Mouse (Mus musculus) forebrain, embryonic 15.5 days (tissue): ENCODE measurements at regions not wholly inside any gene's neighbourhood (a gene's known extent, or its start where the extent isn't known, plus 50 kb on each side); places are given as distances from the start of the nearest gene placed in this dataset.

Experiments
- ATAC-seq: fragments of 200-750 bp; cut with Nextera tagmentation; replicated peaks from 2 replicates; pipeline ENCODE4 v1.8.0; 2017; ENCODE audit warnings: mild to moderate bottlenecking, moderate TSS enrichment, moderate library complexity
- H3K27ac ChIP-seq: fragments of 300-500 bp; sonication (generic); replicated peaks from 2 replicates; pipeline ENCODE4 v1.5.1; 2015; ENCODE audit warnings: mild to moderate bottlenecking, inconsistent platforms
- H3K27me3 ChIP-seq: fragments of 300-500 bp; sonication (generic); 2 replicates; pipeline ENCODE4 v1.6.1; 2015; ENCODE audit warnings: inconsistent platforms
- H3K36me3 ChIP-seq: fragments of 300-500 bp; sonication (generic); 2 replicates; pipeline ENCODE4 v1.6.1; 2015; ENCODE audit warnings: mild to moderate bottlenecking, inconsistent platforms
- H3K4me1 ChIP-seq: fragments of 300-500 bp; sonication (generic); 2 replicates; pipeline ENCODE4 v1.6.1; 2015; ENCODE audit warnings: inconsistent platforms
- H3K4me2 ChIP-seq: fragments of 300-500 bp; sonication (generic); replicated peaks from 2 replicates; pipeline ENCODE4 v1.6.1; 2015; ENCODE audit warnings: mild to moderate bottlenecking, inconsistent platforms
- H3K4me3 ChIP-seq: fragments of 300-500 bp; sonication (generic); 2 replicates; pipeline ENCODE4 v1.5.1; 2015; ENCODE audit warnings: mild to moderate bottlenecking, inconsistent platforms
- H3K9ac ChIP-seq: fragments of 300-500 bp; sonication (generic); replicated peaks from 2 replicates; pipeline ENCODE4 v1.6.1; 2015; ENCODE audit warnings: mild to moderate bottlenecking, inconsistent platforms
- H3K9me3 ChIP-seq: fragments of 300-500 bp; sonication (generic); 2 replicates; pipeline ENCODE4 v1.6.1; 2016; ENCODE audit warnings: inconsistent platforms
- WGBS: fragments of 180-500 bp; shearing (Covaris S2); methylation state at CpG from one replicate; pipeline ENCODE4 v1.1.7; 2015; ENCODE audit warnings: mixed read lengths; 5-methylcytosine and 5-hydroxymethylcytosine counted together

DNA sequence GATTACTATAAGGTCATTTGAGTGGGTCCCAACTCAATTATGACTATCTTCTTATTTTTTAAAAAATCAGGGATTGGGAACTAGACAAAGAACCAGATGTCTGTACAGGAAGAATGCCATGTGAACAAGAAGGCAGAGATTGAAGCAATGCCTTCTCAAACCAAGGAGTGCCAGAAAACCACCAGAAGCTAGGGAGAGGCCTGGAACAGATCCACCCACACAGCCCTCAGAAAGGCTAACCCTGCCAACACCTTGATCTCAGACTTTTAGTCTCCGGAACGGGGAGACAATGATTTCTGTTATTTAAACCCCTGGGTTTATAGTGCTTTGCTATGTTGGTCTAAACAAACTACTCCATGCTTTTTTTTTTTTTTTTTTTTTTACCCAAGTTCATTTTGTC is 136.2 kb upstream of the Prep start:
- Histone ChIP-seq H3K4me1 (no peaks in the 10 kb centered on the region), H3K36me3 (no peaks in the 10 kb centered on the region), H3K4me2 (no peak overlapping the region), H3K9me3 (no peaks in the 10 kb centered on the region), H3K27me3 (no peaks in the 10 kb centered on the region), H3K4me3 (no peak overlapping the region), H3K9ac (no peak overlapping the region), H3K27ac (no peak overlapping the region)
- ATAC-seq = no peak
- 96% methylated on average over 2 of the region's 2 CpGs for WGBS

- Histone ChIP-seq H3K4me2 (no peak overlapping the region), H3K4me3 (no peak overlapping the region), H3K9me3 (no peaks in the 10 kb centered on the region), H3K27ac (no peak overlapping the region), H3K4me1 (no peaks in the 10 kb centered on the region), H3K27me3 (no peaks in the 10 kb centered on the region), H3K36me3 (no peaks in the 10 kb centered on the region), H3K9ac (no peak overlapping the region)
- no peak for ATAC-seq
- WGBS = 91% methylated on average over 8 of the region's 8 CpGs
Measured at GRCm38 (mm10) chr10:44913751-44914388, 153.1 kb upstream of the Prep start.

DNA sequence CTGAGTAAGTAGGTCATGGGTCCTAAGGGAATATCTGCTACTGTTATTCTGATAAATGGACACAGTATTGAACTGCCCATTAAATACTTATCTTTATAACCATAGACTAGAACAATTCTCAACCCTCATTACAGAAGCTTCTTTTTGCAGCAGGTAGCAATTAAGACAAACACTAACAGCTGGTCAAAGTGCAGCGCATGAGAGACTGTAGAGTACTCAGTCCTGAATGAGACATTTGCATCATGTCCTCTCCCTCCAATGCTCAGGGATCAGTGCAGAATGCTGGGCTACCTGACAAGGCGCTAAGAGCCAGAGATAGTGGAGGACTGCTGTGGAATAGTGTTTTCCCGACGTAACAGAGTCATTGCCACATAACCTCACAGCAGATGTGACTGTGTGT is 162.5 kb upstream of the Prep start:
- H3K4me3 ChIP-seq = no peak overlapping the region
- no peaks in the 10 kb centered on the region for H3K36me3 ChIP-seq
- H3K27me3 ChIP-seq = no peaks in the 10 kb centered on the region
- H3K4me1 ChIP-seq = no peaks in the 10 kb centered on the region
- H3K9me3 ChIP-seq = no peaks in the 10 kb centered on the region
- ATAC-seq = no peak
- no peak overlapping the region for H3K4me2 ChIP-seq
- no peak overlapping the region for H3K27ac ChIP-seq
- 96% methylated on average over 4 of the region's 4 CpGs for WGBS
- H3K9ac ChIP-seq = no peak overlapping the region

- no peak for ATAC-seq
- H3K27me3 ChIP-seq = no peaks in the 10 kb centered on the region
- H3K9me3 ChIP-seq = no peaks in the 10 kb centered on the region
- H3K4me2 ChIP-seq = no peak overlapping the region
- H3K4me1 ChIP-seq = no peaks in the 10 kb centered on the region
- H3K36me3 ChIP-seq = no peaks in the 10 kb centered on the region
- H3K4me3 ChIP-seq = no peak overlapping the region
- WGBS = 62% methylated on average over 2 of the region's 2 CpGs
- no peak overlapping the region for H3K9ac ChIP-seq
- H3K27ac ChIP-seq = no peak overlapping the region
Measured at GRCm38 (mm10) chr10:44901203-44901602, 165.8 kb upstream of the Prep start.

DNA sequence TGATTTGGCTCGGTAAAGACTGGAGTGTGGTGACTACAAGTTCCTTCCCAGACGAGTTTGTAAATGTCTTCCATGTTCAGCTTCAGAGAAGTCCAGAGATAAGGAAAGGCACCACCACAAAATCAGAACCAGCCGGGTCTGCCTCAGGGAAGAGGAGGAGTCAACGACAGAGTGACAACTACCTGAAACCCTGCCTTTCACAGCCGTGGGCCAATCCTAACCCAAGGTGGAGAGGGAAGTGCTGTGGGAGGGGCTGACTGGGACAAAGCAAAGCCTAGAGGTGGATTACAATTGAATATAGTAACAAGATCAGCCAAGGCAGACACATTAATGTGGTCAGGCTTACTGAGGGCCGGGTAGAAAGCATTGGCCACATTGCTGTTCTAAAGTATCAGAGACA is 174.9 kb upstream of the Prep start:
- H3K27me3 ChIP-seq = peaks cover 22% of the 10 kb centered on the region
- 58% methylated on average over 6 of the region's 6 CpGs for WGBS
- H3K36me3 ChIP-seq = no peaks in the 10 kb centered on the region
- peaks cover 6% of the 10 kb centered on the region for H3K4me1 ChIP-seq
- H3K9me3 ChIP-seq = no peaks in the 10 kb centered on the region
- ATAC-seq = no peak
- no peak overlapping the region for H3K9ac ChIP-seq
- H3K4me3 ChIP-seq = no peak overlapping the region
- H3K27ac ChIP-seq = no peak overlapping the region
- H3K4me2 ChIP-seq = no peak overlapping the region

DNA sequence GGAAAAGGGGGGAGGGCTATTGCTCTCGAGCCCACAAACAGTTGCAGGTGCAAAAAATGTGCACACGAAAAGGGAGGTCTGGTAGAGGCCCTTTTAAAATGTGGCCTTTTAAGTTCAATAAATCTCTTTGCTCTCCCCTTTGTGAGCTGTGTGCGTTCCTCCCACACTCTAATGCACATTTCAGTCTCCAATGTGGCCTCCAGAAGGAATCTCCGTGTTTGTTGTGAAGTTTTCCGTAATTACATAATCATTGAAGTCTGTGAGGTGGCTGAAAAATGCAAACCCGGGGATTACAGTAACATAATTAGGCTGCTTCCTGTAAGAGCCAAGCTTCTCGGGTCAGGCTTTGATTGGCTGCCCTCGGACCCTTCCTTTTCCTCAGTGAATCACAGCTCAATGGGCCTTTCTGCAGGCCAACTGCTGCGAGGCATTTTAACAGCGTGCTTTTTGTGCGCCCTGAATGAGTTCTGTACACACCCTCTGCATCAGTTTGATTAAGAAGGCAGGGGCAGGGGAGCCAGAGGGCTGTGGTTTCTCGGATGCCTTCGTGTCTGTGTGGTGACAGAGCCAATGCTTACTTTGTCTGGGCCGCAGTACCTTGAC is 179.8 kb upstream of the Prep start:
- ATAC-seq = peak; percentile 95

DNA sequence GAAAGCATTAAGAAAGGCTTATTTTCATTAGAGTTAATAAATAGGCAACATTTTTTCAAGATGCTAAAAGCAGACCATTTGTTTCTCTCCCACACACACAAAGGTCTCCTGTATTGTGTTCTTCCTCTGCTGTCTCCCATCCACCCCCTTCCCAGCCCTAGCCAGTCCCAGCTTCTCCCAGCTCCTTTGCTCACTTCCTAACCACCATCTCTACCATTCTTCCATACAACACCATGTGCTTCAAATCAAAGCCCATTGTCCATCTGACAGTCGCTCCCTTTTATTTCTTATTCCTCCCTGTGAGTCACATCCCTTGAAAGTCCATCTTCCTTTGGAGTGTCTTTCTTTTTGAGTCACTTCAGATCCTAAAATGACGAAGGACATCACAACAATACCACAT is 185.0 kb upstream of the Prep start:
- H3K9me3 ChIP-seq = no peaks in the 10 kb centered on the region
- no peak for ATAC-seq
- H3K27me3 ChIP-seq = peaks cover 30% of the 10 kb centered on the region

More for the DNA sequence above, 179.8 kb upstream of the Prep start:
- Histone ChIP-seq H3K27me3 (peaks cover 52% of the 10 kb centered on the region), H3K9ac (no peak overlapping the region), H3K9me3 (no peaks in the 10 kb centered on the region), H3K4me2 (0 out of 2 replicates have a peak overlapping the region, but pooled peaks have one; percentile 22), H3K27ac (no peak overlapping the region), H3K36me3 (no peaks in the 10 kb centered on the region), H3K4me3 (no peak overlapping the region), H3K4me1 (peaks cover 12% of the 10 kb centered on the region)
- WGBS = 3% methylated on average over 14 of the region's 14 CpGs

DNA sequence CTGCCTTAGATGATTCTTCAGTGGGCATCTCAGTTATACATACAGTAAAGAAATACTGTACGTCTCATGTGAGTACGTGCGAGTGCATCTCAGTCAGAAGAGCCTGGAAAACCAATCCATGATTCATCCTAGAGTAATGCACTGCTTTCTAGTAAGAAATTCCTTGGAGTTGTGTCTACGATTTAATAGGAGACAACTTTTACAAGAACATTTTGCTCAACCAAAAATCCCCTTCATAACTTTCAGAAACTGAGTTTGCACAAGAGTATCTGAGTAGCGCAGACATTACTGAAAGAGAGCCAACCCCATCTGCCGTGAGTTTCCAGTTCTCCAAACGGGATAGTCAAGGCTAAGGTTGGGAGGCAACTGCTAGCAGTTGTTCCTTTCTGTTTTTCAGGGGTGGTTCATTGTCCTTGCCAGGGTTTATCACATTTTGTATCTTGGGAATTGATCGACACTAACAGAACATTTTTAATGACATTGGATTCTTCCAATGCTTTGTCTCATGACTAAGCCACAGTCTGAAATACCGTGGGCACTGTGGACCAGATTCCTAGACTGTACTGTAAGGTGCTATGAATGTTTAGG is 189.8 kb upstream of the Prep start:
- Histone ChIP-seq H3K4me2 (no peak overlapping the region), H3K9ac (no peak overlapping the region), H3K36me3 (no peaks in the 10 kb centered on the region), H3K9me3 (no peaks in the 10 kb centered on the region), H3K4me1 (0 out of 2 replicates have a peak, but pooled peaks cover 4% of the 10 kb centered on the region), H3K27ac (no peak overlapping the region), H3K4me3 (no peak overlapping the region), H3K27me3 (no peaks in the 10 kb centered on the region)
- ATAC-seq = no peak
- WGBS = 92% methylated on average over 9 of the region's 9 CpGs

More for the DNA sequence above, 185.0 kb upstream of the Prep start:
- no peak overlapping the region for H3K9ac ChIP-seq
- H3K4me1 ChIP-seq = peaks cover 4% of the 10 kb centered on the region
- H3K4me2 ChIP-seq = no peak overlapping the region
- 84% methylated on average over 2 of the region's 2 CpGs for WGBS
- no peaks in the 10 kb centered on the region for H3K36me3 ChIP-seq
- no peak overlapping the region for H3K27ac ChIP-seq
- no peak overlapping the region for H3K4me3 ChIP-seq

GRCm38 (mm10) chr10:44873642-44874285 is 193.2 kb upstream of the Prep start:
- H3K27me3 ChIP-seq = no peaks in the 10 kb centered on the region
- 43% methylated on average over 5 of the region's 5 CpGs for WGBS
- no peaks in the 10 kb centered on the region for H3K36me3 ChIP-seq
- no peak overlapping the region for H3K4me3 ChIP-seq
- no peak overlapping the region for H3K4me2 ChIP-seq
- H3K27ac ChIP-seq = no peak overlapping the region
- 0 out of 2 replicates have a peak, but pooled peaks cover 4% of the 10 kb centered on the region for H3K4me1 ChIP-seq
- ATAC-seq = peak; percentile 48; the same call in 1 of the 2 replicates
- no peaks in the 10 kb centered on the region for H3K9me3 ChIP-seq
- no peak overlapping the region for H3K9ac ChIP-seq

DNA sequence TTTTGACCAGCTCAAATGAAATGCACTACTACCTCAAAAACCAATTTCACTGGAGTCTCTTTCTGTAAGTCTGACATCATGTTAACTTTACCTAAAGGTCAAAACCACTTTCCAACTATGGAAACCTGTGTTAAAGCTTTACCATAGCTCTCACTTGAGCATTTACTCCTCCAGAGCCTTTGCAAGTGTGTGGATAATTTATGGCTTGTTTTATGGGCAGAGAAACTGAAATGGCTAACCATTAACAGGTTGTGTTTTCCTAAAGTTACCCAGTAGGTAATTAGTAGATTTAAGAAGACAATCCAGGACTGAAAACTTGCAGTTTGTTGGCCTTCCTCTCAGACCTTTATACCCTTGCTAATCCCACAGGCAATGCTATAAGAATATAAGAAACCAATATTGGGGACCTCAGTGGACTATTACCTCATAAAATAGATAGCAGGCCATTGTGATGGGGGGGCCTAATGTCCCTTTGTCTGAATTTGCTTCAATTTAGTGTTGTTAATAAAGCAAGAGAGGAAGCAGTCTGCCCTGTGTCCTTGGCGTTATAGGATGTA is 202.7 kb upstream of the Prep start:
- no peak for ATAC-seq
- no peaks in the 10 kb centered on the region for H3K4me1 ChIP-seq
- WGBS = 94% methylated on average over 1 of the region's 1 CpGs

DNA sequence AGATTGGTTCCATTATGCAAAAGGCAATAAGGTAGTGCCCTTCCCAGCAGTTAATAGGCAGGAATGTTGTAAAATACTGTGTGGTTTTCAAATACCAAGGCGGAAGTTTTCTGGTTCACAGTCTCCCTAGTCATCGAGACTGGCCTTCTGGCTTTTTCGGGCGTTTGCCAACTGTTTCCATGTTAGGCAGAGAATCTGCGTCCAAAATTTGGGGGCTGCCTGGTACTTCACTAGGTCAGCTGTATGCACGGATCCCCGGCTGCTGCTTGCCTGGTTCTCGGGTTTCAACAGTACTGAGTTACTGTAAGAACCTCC is 204.7 kb upstream of the Prep start:
- no peaks in the 10 kb centered on the region for H3K4me1 ChIP-seq
- no peaks in the 10 kb centered on the region for H3K27me3 ChIP-seq
- H3K9ac ChIP-seq = no peak overlapping the region
- no peak overlapping the region for H3K27ac ChIP-seq
- no peak overlapping the region for H3K4me3 ChIP-seq
- no peak overlapping the region for H3K4me2 ChIP-seq
- no peak for ATAC-seq
- H3K9me3 ChIP-seq = no peaks in the 10 kb centered on the region
- 78% methylated on average over 8 of the region's 8 CpGs for WGBS
- no peaks in the 10 kb centered on the region for H3K36me3 ChIP-seq

More for the DNA sequence above, 202.7 kb upstream of the Prep start:
- H3K27me3 ChIP-seq = no peaks in the 10 kb centered on the region
- H3K4me3 ChIP-seq = no peak overlapping the region
- no peaks in the 10 kb centered on the region for H3K36me3 ChIP-seq
- no peak overlapping the region for H3K4me2 ChIP-seq
- no peak overlapping the region for H3K9ac ChIP-seq
- no peak overlapping the region for H3K27ac ChIP-seq
- no peaks in the 10 kb centered on the region for H3K9me3 ChIP-seq

DNA sequence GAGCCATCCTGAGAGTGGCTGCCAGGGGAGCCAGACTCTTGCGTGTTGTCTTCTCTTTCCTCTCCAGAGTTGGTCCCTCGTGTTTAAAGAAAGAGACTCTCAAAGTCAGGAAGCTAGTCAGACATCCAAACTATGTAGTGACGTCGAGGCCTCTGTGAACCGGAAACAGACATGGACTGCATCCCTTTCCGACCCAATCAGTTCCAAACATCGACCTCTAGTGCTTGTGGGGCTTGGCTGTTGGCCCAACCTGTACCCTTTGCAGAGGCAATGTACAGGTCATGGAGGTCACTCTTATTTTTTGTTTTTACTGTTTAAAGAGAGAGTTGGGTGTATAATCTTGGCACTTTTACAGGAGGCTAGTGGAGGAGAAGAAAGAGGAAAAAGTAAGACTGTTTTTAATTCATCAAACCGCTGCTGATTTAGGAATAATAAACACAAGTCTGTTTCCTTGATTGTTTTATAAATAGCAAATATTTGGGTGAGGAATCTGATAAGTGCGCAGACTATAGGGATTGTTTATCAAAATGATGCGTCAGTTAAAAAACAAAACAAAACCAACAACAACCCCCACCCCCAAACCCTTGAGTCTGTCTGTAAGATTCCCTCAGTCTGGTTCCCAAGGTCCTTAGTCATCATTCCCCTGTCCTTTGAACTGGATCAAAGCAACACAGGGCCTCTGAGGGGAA is 205.2 kb upstream of the Prep start:
- 91% methylated on average over 10 of the region's 10 CpGs for WGBS
- Histone ChIP-seq H3K4me1 (no peaks in the 10 kb centered on the region), H3K4me2 (no peak overlapping the region), H3K4me3 (no peak overlapping the region), H3K36me3 (no peaks in the 10 kb centered on the region), H3K9ac (no peak overlapping the region), H3K27ac (no peak overlapping the region), H3K27me3 (no peaks in the 10 kb centered on the region), H3K9me3 (no peaks in the 10 kb centered on the region)
- no peak for ATAC-seq
